Mouse (Mus musculus) MEL (cell line): ENCODE data around the gene Stag1. TPM values are rescaled to one million over a fixed set of nuclear protein-coding genes. Genes with fewer than 3 reads are reported as not detected.

Experiments used
- DNase-seq: peaks from one replicate; pipeline ENCODE4 v3.0.0; 2011; ENCODE audit warnings: low read depth, low spot score
- H3K27ac ChIP-seq: 2 replicates; pipeline ENCODE4 v1.5.1; 2012; ENCODE audit warnings: low read depth, mild to moderate bottlenecking, control low read depth, low read length, moderate library complexity; ENCODE audit not compliant: control insufficient read depth
- H3K27me3 ChIP-seq, 2 experiments: fragments of 150-350 bp in 1 of 2; sonication (generic) in 1 of 2; 2 replicates each; pipeline ENCODE4 v1.6.1; 2012; ENCODE audit warnings: low read length in 2 of 2, mild to moderate bottlenecking in 2 of 2, improper control_type of control experiment in 1 of 2, moderate library complexity in 1 of 2; ENCODE audit not compliant: insufficient read depth in 2 of 2, control insufficient read depth in 1 of 2
- H3K36me3 ChIP-seq, 2 experiments: 2 replicates each; pipeline ENCODE4 v1.6.1; 2012 to 2014; ENCODE audit warnings: low read length in 2 of 2, improper control_type of control experiment in 1 of 2, inconsistent platforms in 1 of 2, mild to moderate bottlenecking in 1 of 2; ENCODE audit not compliant: insufficient read depth in 2 of 2, control insufficient read depth in 1 of 2
- H3K4me1 ChIP-seq, 2 experiments: fragments of 150-350 bp in 1 of 2; sonication (generic) in 1 of 2; 2 replicates each; pipeline ENCODE4 v1.6.1; 2012; ENCODE audit warnings: low read length in 2 of 2, improper control_type of control experiment in 1 of 2, mild to moderate bottlenecking in 1 of 2; ENCODE audit not compliant: insufficient read depth in 2 of 2, control insufficient read depth in 1 of 2
- H3K4me3 ChIP-seq, 2 experiments: fragments of 150-350 bp in 1 of 2; sonication (generic) in 1 of 2; 2 replicates each; pipeline ENCODE4 v1.5.1; 2012; ENCODE audit warnings: low read depth in 2 of 2, low read length in 2 of 2, mild to moderate bottlenecking in 2 of 2, moderate library complexity in 2 of 2, control low read depth in 1 of 2, improper control_type of control experiment in 1 of 2; ENCODE audit not compliant: control insufficient read depth in 1 of 2, insufficient read depth in 1 of 2
- H3K79me2 ChIP-seq: 2 replicates; pipeline ENCODE4 v1.6.1; 2012; ENCODE audit warnings: mild to moderate bottlenecking, low read length, moderate library complexity; ENCODE audit not compliant: control insufficient read depth, poor library complexity, insufficient read depth
- H3K9ac ChIP-seq: 2 replicates; pipeline ENCODE4 v1.6.1; 2012; ENCODE audit warnings: low read depth, mild to moderate bottlenecking, control low read depth, low read length, moderate library complexity; ENCODE audit not compliant: control insufficient read depth, poor library complexity, severe bottlenecking
- H3K9me3 ChIP-seq: fragments of 150-350 bp; sonication (generic); replicated peaks from 2 replicates; pipeline ENCODE4 v1.6.1; 2012; ENCODE audit warnings: mild to moderate bottlenecking, low read length, improper control_type of control experiment, moderate library complexity; ENCODE audit not compliant: insufficient read depth
- BHLHE40 ChIP-seq: IDR thresholded peaks from 2 replicates; pipeline ENCODE4 v1.6.1; 2012; ENCODE audit warnings: low read depth, mild to moderate bottlenecking, inconsistent platforms, low read length, improper control_type of control experiment, borderline replicate concordance
- CHD1 ChIP-seq: IDR thresholded peaks from 2 replicates; pipeline ENCODE4 v1.6.1; 2012; ENCODE audit warnings: low read depth, mild to moderate bottlenecking, inconsistent platforms, low read length, improper control_type of control experiment
- CTCF ChIP-seq, 3 experiments: IDR thresholded peaks in 2 of 3; conservative IDR thresholded peaks in 1 of 3; 2 replicates each; pipeline ENCODE4 v1.5.1; 2011 to 2012; ENCODE audit warnings: low read length in 3 of 3, low read depth in 2 of 3, mild to moderate bottlenecking in 2 of 3, improper control_type of control experiment in 1 of 3, inconsistent platforms in 1 of 3, mixed read lengths in 1 of 3, moderate library complexity in 1 of 3; ENCODE audit not compliant: control insufficient read depth in 1 of 3, insufficient read depth in 1 of 3, poor library complexity in 1 of 3, severe bottlenecking in 1 of 3
- ELF1 ChIP-seq: IDR thresholded peaks from 2 replicates; pipeline ENCODE4 v1.6.1; 2014; ENCODE audit warnings: low read depth, mild to moderate bottlenecking, inconsistent platforms, low read length, improper control_type of control experiment, moderate library complexity
- EP300 ChIP-seq, 2 experiments: IDR thresholded peaks; 2 replicates each; pipeline ENCODE4 v1.6.1; 2011; ENCODE audit warnings: improper control_type of control experiment in 2 of 2, low read length in 2 of 2, low read depth in 1 of 2, mild to moderate bottlenecking in 1 of 2
- ETS1 ChIP-seq: IDR thresholded peaks from 2 replicates; pipeline ENCODE4 v1.6.1; 2012; ENCODE audit warnings: low read depth, mild to moderate bottlenecking, inconsistent platforms, low read length, improper control_type of control experiment, moderate library complexity
- GABPA ChIP-seq: IDR thresholded peaks from 2 replicates; pipeline ENCODE4 v1.6.1; 2012; ENCODE audit warnings: low read depth, mild to moderate bottlenecking, inconsistent platforms, low read length, improper control_type of control experiment, moderate library complexity
- GATA1 ChIP-seq: IDR thresholded peaks from 2 replicates; pipeline ENCODE4 v1.6.1; 2011; ENCODE audit warnings: low read depth, low read length, improper control_type of control experiment
- HCFC1 ChIP-seq: IDR thresholded peaks from 2 replicates; pipeline ENCODE4 v1.6.1; 2012; ENCODE audit warnings: low read depth, mild to moderate bottlenecking, inconsistent platforms, low read length, improper control_type of control experiment, moderate library complexity
- JUND ChIP-seq: IDR thresholded peaks from 2 replicates; pipeline ENCODE4 v1.6.1; 2011; ENCODE audit warnings: low read depth, mild to moderate bottlenecking, improper control_type of control experiment, low read length
- KAT2A ChIP-seq: conservative IDR thresholded peaks from 2 replicates; pipeline ENCODE4 v1.6.1; 2012; ENCODE audit warnings: low read depth, low read length, improper control_type of control experiment, inconsistent platforms
- MAX ChIP-seq: IDR thresholded peaks from 2 replicates; pipeline ENCODE4 v1.6.1; 2011; ENCODE audit warnings: low read length, improper control_type of control experiment
- MAZ ChIP-seq: IDR thresholded peaks from 2 replicates; pipeline ENCODE4 v1.6.1; 2012; ENCODE audit warnings: low read depth, mild to moderate bottlenecking, inconsistent platforms, low read length, improper control_type of control experiment
- MEF2A ChIP-seq: IDR thresholded peaks from 2 replicates; pipeline ENCODE4 v1.6.1; 2014; ENCODE audit warnings: low read depth, mild to moderate bottlenecking, inconsistent platforms, low read length, improper control_type of control experiment; ENCODE audit not compliant: poor library complexity, insufficient replicate concordance, severe bottlenecking; ENCODE audit errors: extremely low read depth
- MXI1 ChIP-seq: IDR thresholded peaks from 2 replicates; pipeline ENCODE4 v1.6.1; 2011; ENCODE audit warnings: mild to moderate bottlenecking, low read depth, low read length, improper control_type of control experiment
- MYB ChIP-seq: IDR thresholded peaks from 2 replicates; pipeline ENCODE4 v1.6.1; 2011; ENCODE audit warnings: mild to moderate bottlenecking, low read depth, low read length, improper control_type of control experiment
- MYC ChIP-seq: IDR thresholded peaks from 2 replicates; pipeline ENCODE4 v1.6.1; 2011; ENCODE audit warnings: low read depth, mild to moderate bottlenecking, low read length, improper control_type of control experiment, moderate library complexity
- NELFE ChIP-seq: IDR thresholded peaks from 2 replicates; pipeline ENCODE4 v1.6.1; 2011; ENCODE audit warnings: low read depth, low read length, improper control_type of control experiment
- NRF1 ChIP-seq: IDR thresholded peaks from 2 replicates; pipeline ENCODE4 v1.6.1; 2014; ENCODE audit warnings: low read depth, mild to moderate bottlenecking, inconsistent platforms, low read length, improper control_type of control experiment, moderate library complexity; ENCODE audit not compliant: poor library complexity, insufficient read depth, severe bottlenecking
- POLR2AphosphoS2 ChIP-seq: IDR thresholded peaks from 2 replicates; pipeline ENCODE4 v1.6.1; 2011; ENCODE audit warnings: low read length, improper control_type of control experiment
- RCOR1 ChIP-seq: IDR thresholded peaks from 2 replicates; pipeline ENCODE4 v1.6.1; 2012; ENCODE audit warnings: low read depth, mild to moderate bottlenecking, inconsistent platforms, low read length, improper control_type of control experiment
- SIN3A ChIP-seq: IDR thresholded peaks from 2 replicates; pipeline ENCODE4 v1.6.1; 2012; ENCODE audit warnings: low read length, improper control_type of control experiment, inconsistent platforms
- SMC3 ChIP-seq: IDR thresholded peaks from 2 replicates; pipeline ENCODE4 v1.6.1; 2011; ENCODE audit warnings: low read depth, low read length, improper control_type of control experiment
- TAL1 ChIP-seq: IDR thresholded peaks from 2 replicates; pipeline ENCODE4 v1.6.1; 2012; ENCODE audit warnings: mild to moderate bottlenecking, inconsistent platforms, low read length, moderate library complexity, mixed read lengths
- TBP ChIP-seq: IDR thresholded peaks from 2 replicates; pipeline ENCODE4 v1.8.0; 2011; ENCODE audit warnings: low read depth, low read length, improper control_type of control experiment
- TCF12 ChIP-seq: IDR thresholded peaks from 2 replicates; pipeline ENCODE4 v1.6.1; 2014; ENCODE audit warnings: low read depth, mild to moderate bottlenecking, inconsistent platforms, low read length, improper control_type of control experiment, moderate library complexity
- UBTF ChIP-seq: IDR thresholded peaks from 2 replicates; pipeline ENCODE4 v1.6.1; 2012; ENCODE audit warnings: low read depth, mild to moderate bottlenecking, inconsistent platforms, low read length, improper control_type of control experiment, moderate library complexity, borderline replicate concordance; ENCODE audit not compliant: insufficient read depth
- USF1 ChIP-seq: IDR thresholded peaks from 2 replicates; pipeline ENCODE4 v1.6.1; 2014; ENCODE audit warnings: low read depth, mild to moderate bottlenecking, inconsistent platforms, low read length, improper control_type of control experiment, moderate library complexity
- ZC3H11A ChIP-seq: IDR thresholded peaks from 2 replicates; pipeline ENCODE4 v1.6.1; 2012; ENCODE audit warnings: low read depth, mild to moderate bottlenecking, inconsistent platforms, low read length, improper control_type of control experiment
- ZKSCAN1 ChIP-seq: IDR thresholded peaks from 2 replicates; pipeline ENCODE4 v1.6.1; 2012; ENCODE audit warnings: low read depth, mild to moderate bottlenecking, inconsistent platforms, low read length, improper control_type of control experiment, moderate library complexity
- ZMIZ1 ChIP-seq: IDR thresholded peaks from 2 replicates; pipeline ENCODE4 v1.6.1; 2012; ENCODE audit warnings: low read depth, mild to moderate bottlenecking, inconsistent platforms, low read length, improper control_type of control experiment, moderate library complexity
- ZNF384 ChIP-seq: IDR thresholded peaks from 2 replicates; pipeline ENCODE4 v1.6.1; 2012; ENCODE audit warnings: low read depth, mild to moderate bottlenecking, inconsistent platforms, low read length, improper control_type of control experiment
- polyA plus RNA-seq, 2 experiments: library from polyadenylated mRNA; stranded (reverse) in 1 of 2; unstranded in 1 of 2; fragments of >175 nt in 1 of 2; fragments of >200 nt in 1 of 2; gene quantifications; 2 replicates each; pipeline versions ENCODE4 v1.2.1 to v1.2.4; 2012; ENCODE audit warnings: low replicate concordance in 2 of 2, low read depth in 1 of 2; ENCODE audit not compliant: insufficient read length in 2 of 2, insufficient read depth in 1 of 2, missing spikeins in 1 of 2
- total RNA-seq: library from RNA; depleted of rRNA; stranded (reverse); fragments of 300-350 nt; gene quantifications from 2 replicates; pipeline ENCODE4 v1.2.3, GENCODE M21; 2012

The Stag1 gene
- total and polyA plus RNA-seq, 3 experiments, result 30.1 to 41.7 TPM; not detected in 1

DNA sequence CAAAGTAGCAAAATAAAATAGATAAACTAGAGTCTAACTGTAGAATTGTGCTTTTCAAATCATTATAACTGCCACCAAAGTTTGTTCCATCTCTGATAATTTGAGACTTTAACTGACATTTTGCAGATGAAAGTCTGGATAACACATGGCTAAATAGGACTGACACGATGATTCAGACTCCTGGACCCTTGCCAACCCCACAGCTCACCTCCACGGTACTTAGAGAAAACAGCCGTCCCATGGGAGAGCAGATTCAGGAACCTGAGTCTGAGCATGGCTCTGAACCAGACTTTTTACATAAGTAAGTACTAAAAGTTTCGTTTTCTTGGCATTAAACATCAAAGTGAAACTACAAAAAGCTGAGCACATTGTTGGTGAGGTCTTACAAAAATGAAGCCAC is 353.9 kb downstream of the Stag1 start:
- TF ChIP-seq ZNF384, result 0 out of 2 replicates have a peak, but pooled peaks have one; percentile 7
- no peak for TF ChIP-seq MAZ
- peak; percentile 93 to 95 for TF ChIP-seq EP300 (IDR thresholded peaks at IDR 0.05; ENCODE audit: low read depth in 1 of 2, low read length in 2 of 2)
- no peak for TF ChIP-seq TAL1
- TF ChIP-seq TCF12, result peak; percentile 79
- peak; percentile 92 for TF ChIP-seq JUND
- TF ChIP-seq SIN3A, result peak; percentile 82
- peak; percentile 86 for TF ChIP-seq MYC
- no peak for TF ChIP-seq GABPA
- no peak for TF ChIP-seq CHD1
- TF ChIP-seq SMC3, result no peak
- TF ChIP-seq GATA1, result peak; percentile 88
- no peak for TF ChIP-seq MEF2A
- peak; percentile 96 for TF ChIP-seq MYB
- TF ChIP-seq USF1, result no peak
- no peak for TF ChIP-seq KAT2A
- TF ChIP-seq ZC3H11A, result no peak
- no peak for TF ChIP-seq ZKSCAN1
- TF ChIP-seq NRF1, result no peak
- TF ChIP-seq CTCF (IDR thresholded peaks at IDR 0.05 in 2 of 3, conservative IDR thresholded peaks at IDR 0.05 in 1 of 3; ENCODE audit: control insufficient read depth in 1 of 3, insufficient read depth in 1 of 3, low read depth in 2 of 3, low read length in 3 of 3, poor library complexity in 1 of 3, severe bottlenecking in 1 of 3), result no peak
- TF ChIP-seq RCOR1, result peak; percentile 60
- peak; percentile 68 for TF ChIP-seq MAX
- TF ChIP-seq ETS1, result peak; percentile 93
- no peak for TF ChIP-seq BHLHE40
- TF ChIP-seq POLR2AphosphoS2, result 0 out of 2 replicates have a peak, but pooled peaks have one; percentile 31
- TF ChIP-seq TBP, result no peak
- no peak for TF ChIP-seq HCFC1
- TF ChIP-seq ZMIZ1, result no peak
- TF ChIP-seq NELFE, result no peak; the same call in 1 of the 2 replicates
- no peak for TF ChIP-seq UBTF
- TF ChIP-seq ELF1, result no peak
- peak; percentile 69 for TF ChIP-seq MXI1
- no peaks in the 10 kb centered on the region for H3K27me3 ChIP-seq
- H3K4me3 ChIP-seq, result peak overlapping the region; percentile 27 to 36; a peak in 3 of 4 replicates
- peak overlapping the region; percentile 53 for H3K9ac ChIP-seq
- peak overlapping the region; percentile 96 for H3K27ac ChIP-seq
- no peaks in the 10 kb centered on the region for H3K9me3 ChIP-seq
- peaks cover 6 to 28% of the 10 kb centered on the region in 2 experiments; a peak in 3 of 4 replicates for H3K4me1 ChIP-seq
- DNase-seq, result peak; percentile 94
- peaks cover 11 to 33% of the 10 kb centered on the region in 2 experiments for H3K36me3 ChIP-seq
- H3K79me2 ChIP-seq, result no peaks in the 10 kb centered on the region
